Mouse (Mus musculus) stomach, postnatal 0 days (tissue): ENCODE results near the gene Xylt1. TPM values are rescaled to one million over a fixed set of nuclear protein-coding genes. Genes with fewer than 3 reads are reported as not detected.

ENCODE experiments used
- ATAC-seq: fragments of 200-750 bp; cut with Nextera tagmentation; 2 replicates; pipeline ENCODE4 v1.8.0; 2017; ENCODE audit not compliant: low FRiP score, low TSS enrichment
- DNase-seq: peaks from one replicate; pipeline ENCODE4 v3.0.0-alpha.2; 2016; ENCODE audit warnings: low spot score
- H3K27ac ChIP-seq: fragments of 300-500 bp; sonication (generic); replicated peaks from 2 replicates; pipeline ENCODE4 v1.5.1; 2014; ENCODE audit warnings: mild to moderate bottlenecking, control low read depth
- H3K27me3 ChIP-seq: fragments of 300-500 bp; sonication (generic); 2 replicates; pipeline ENCODE4 v1.6.1; 2014; ENCODE audit warnings: low read length; ENCODE audit not compliant: control insufficient read depth, insufficient read depth
- H3K36me3 ChIP-seq: fragments of 300-500 bp; sonication (generic); 2 replicates; pipeline ENCODE4 v1.6.1; 2014; ENCODE audit warnings: low read length, mixed read lengths; ENCODE audit not compliant: control insufficient read depth, insufficient read depth
- H3K4me1 ChIP-seq: fragments of 300-500 bp; sonication (generic); replicated peaks from 2 replicates; pipeline ENCODE4 v1.6.1; 2014; ENCODE audit warnings: antibody characterized with exemption; ENCODE audit not compliant: control insufficient read depth, insufficient read depth
- H3K4me2 ChIP-seq: fragments of 300-500 bp; sonication (generic); replicated peaks from 2 replicates; pipeline ENCODE4 v1.6.1; 2014; ENCODE audit warnings: low read depth, mild to moderate bottlenecking, control low read depth, moderate library complexity
- H3K4me3 ChIP-seq: fragments of 300-500 bp; sonication (generic); 2 replicates; pipeline ENCODE4 v1.5.1; 2014; ENCODE audit warnings: low read depth, low read length, control low read depth
- H3K9ac ChIP-seq: fragments of 300-500 bp; sonication (generic); 2 replicates; pipeline ENCODE4 v1.6.1; 2014; ENCODE audit warnings: mild to moderate bottlenecking, low read length, control low read depth, mixed read lengths
- H3K9me3 ChIP-seq: fragments of 300-500 bp; sonication (generic); 2 replicates; pipeline ENCODE4 v1.6.1; 2016; ENCODE audit warnings: low read length; ENCODE audit not compliant: control insufficient read depth
- CTCF ChIP-seq: IDR thresholded peaks from 2 replicates; pipeline ENCODE4 v1.5.1; 2016; ENCODE audit warnings: antibody characterized with exemption, low read depth, mild to moderate bottlenecking, moderate library complexity
- EP300 ChIP-seq: optimal IDR thresholded peaks from 2 replicates; pipeline ENCODE3; 2016; ENCODE audit warnings: antibody characterized with exemption
- WGBS: fragments of 180-500 bp; shearing (Covaris S2); extraction: QIAGEN DNeasy Blood & Tissue Kit; methylation state at CpG from one replicate; pipeline ENCODE4 v1.1.7; 2014; 5-methylcytosine and 5-hydroxymethylcytosine counted together
- polyA plus RNA-seq: library from polyadenylated mRNA; unstranded; fragments of >200 nt; fragmentation: Nextera tagmentation; extraction: Ambion mirVana; gene quantifications from 2 replicates; pipeline ENCODE4 v1.2.1, GENCODE M21; 2015

Gene Xylt1
- polyA plus RNA-seq, 1 experiment from 2014 or later, result 0.36 TPM

GRCm38 (mm10) chr7:117686997-117687302 is 306.2 kb downstream of the Xylt1 start:
- no peak overlapping the region for H3K27ac ChIP-seq
- H3K9ac ChIP-seq, result no peak overlapping the region
- no peaks in the 10 kb centered on the region for H3K27me3 ChIP-seq
- H3K4me2 ChIP-seq, result no peak overlapping the region
- TF ChIP-seq EP300, result no peak
- H3K4me3 ChIP-seq, result no peak overlapping the region
- H3K4me1 ChIP-seq, result no peaks in the 10 kb centered on the region
- DNase-seq (no peak), ATAC-seq (no peak)
- no peaks in the 10 kb centered on the region for H3K36me3 ChIP-seq
- 89% methylated on average over 3 of the region's 3 CpGs for WGBS
- no peaks in the 10 kb centered on the region for H3K9me3 ChIP-seq

- 0 out of 2 replicates have a peak, but pooled peaks have one; percentile 26 for ATAC-seq
- 88% methylated on average over 4 of the region's 4 CpGs for WGBS
Observed at GRCm38 (mm10) chr7:117695612-117696011, 314.8 kb downstream of the Xylt1 start.

GRCm38 (mm10) chr7:117697681-117698080 is 316.9 kb downstream of the Xylt1 start:
- H3K9me3 ChIP-seq, result no peaks in the 10 kb centered on the region
- WGBS, result 93% methylated on average over 4 of the region's 4 CpGs
- no peaks in the 10 kb centered on the region for H3K4me1 ChIP-seq
- ATAC-seq (no peak), DNase-seq (no peak)
- H3K9ac ChIP-seq, result no peak overlapping the region
- H3K4me3 ChIP-seq, result no peak overlapping the region
- H3K36me3 ChIP-seq, result no peaks in the 10 kb centered on the region
- no peaks in the 10 kb centered on the region for H3K27me3 ChIP-seq
- TF ChIP-seq EP300 (no peak), CTCF (no peak)
- H3K4me2 ChIP-seq, result no peak overlapping the region
- no peak overlapping the region for H3K27ac ChIP-seq

More at GRCm38 (mm10) chr7:117695612-117696011, 314.8 kb downstream of the Xylt1 start:
- H3K4me3 ChIP-seq, result no peak overlapping the region
- no peak overlapping the region for H3K27ac ChIP-seq
- no peak overlapping the region for H3K9ac ChIP-seq
- H3K9me3 ChIP-seq, result no peaks in the 10 kb centered on the region
- H3K4me1 ChIP-seq, result no peaks in the 10 kb centered on the region
- no peak overlapping the region for H3K4me2 ChIP-seq
- H3K27me3 ChIP-seq, result no peaks in the 10 kb centered on the region
- DNase-seq, result peak; percentile 30
- TF ChIP-seq CTCF (peak; percentile 61), EP300 (no peak)
- no peaks in the 10 kb centered on the region for H3K36me3 ChIP-seq

- 86% methylated on average over 1 of the region's 1 CpGs for WGBS
- H3K4me2 ChIP-seq, result no peak overlapping the region
- H3K4me1 ChIP-seq, result no peaks in the 10 kb centered on the region
- no peak overlapping the region for H3K4me3 ChIP-seq
- ATAC-seq (no peak), DNase-seq (no peak)
- no peak overlapping the region for H3K27ac ChIP-seq
- no peaks in the 10 kb centered on the region for H3K9me3 ChIP-seq
- H3K36me3 ChIP-seq, result no peaks in the 10 kb centered on the region
- no peak overlapping the region for H3K9ac ChIP-seq
- TF ChIP-seq CTCF, result no peak
- TF ChIP-seq EP300, result no peak
- no peaks in the 10 kb centered on the region for H3K27me3 ChIP-seq
Observed at GRCm38 (mm10) chr7:117698551-117699114, 317.9 kb downstream of the Xylt1 start.

- H3K4me3 ChIP-seq, result no peak overlapping the region
- H3K4me2 ChIP-seq, result no peak overlapping the region
- H3K4me1 ChIP-seq, result no peaks in the 10 kb centered on the region
- H3K9me3 ChIP-seq, result no peaks in the 10 kb centered on the region
- 60% methylated on average over 4 of the region's 4 CpGs for WGBS
- H3K9ac ChIP-seq, result no peak overlapping the region
- TF ChIP-seq CTCF, result no peak
- TF ChIP-seq EP300, result no peak
- ATAC-seq (no peak), DNase-seq (no peak)
- H3K36me3 ChIP-seq, result no peaks in the 10 kb centered on the region
- no peaks in the 10 kb centered on the region for H3K27me3 ChIP-seq
- no peak overlapping the region for H3K27ac ChIP-seq
Observed at GRCm38 (mm10) chr7:117699343-117699985, 318.7 kb downstream of the Xylt1 start.

- no peaks in the 10 kb centered on the region for H3K36me3 ChIP-seq
- H3K4me3 ChIP-seq, result no peak overlapping the region
- no peak overlapping the region for H3K4me2 ChIP-seq
- H3K9ac ChIP-seq, result no peak overlapping the region
- H3K27me3 ChIP-seq, result no peaks in the 10 kb centered on the region
- DNase-seq, result no peak
- 53% methylated on average over 6 of the region's 6 CpGs for WGBS
- no peak for ATAC-seq
- TF ChIP-seq CTCF (no peak), EP300 (no peak)
- H3K4me1 ChIP-seq, result no peaks in the 10 kb centered on the region
- H3K27ac ChIP-seq, result no peak overlapping the region
- no peaks in the 10 kb centered on the region for H3K9me3 ChIP-seq
Observed at GRCm38 (mm10) chr7:117700066-117700465, 319.3 kb downstream of the Xylt1 start.
